Mouse (Mus musculus): Measurements from ENCODE around the gene Tmem86b. TPM values are rescaled to one million over a fixed set of nuclear protein-coding genes. Genes with fewer than 3 reads are reported as not detected.

Gene Tmem86b
- total and polyA plus RNA-seq, 2 experiments: 39.5 to 404 TPM

DNA sequence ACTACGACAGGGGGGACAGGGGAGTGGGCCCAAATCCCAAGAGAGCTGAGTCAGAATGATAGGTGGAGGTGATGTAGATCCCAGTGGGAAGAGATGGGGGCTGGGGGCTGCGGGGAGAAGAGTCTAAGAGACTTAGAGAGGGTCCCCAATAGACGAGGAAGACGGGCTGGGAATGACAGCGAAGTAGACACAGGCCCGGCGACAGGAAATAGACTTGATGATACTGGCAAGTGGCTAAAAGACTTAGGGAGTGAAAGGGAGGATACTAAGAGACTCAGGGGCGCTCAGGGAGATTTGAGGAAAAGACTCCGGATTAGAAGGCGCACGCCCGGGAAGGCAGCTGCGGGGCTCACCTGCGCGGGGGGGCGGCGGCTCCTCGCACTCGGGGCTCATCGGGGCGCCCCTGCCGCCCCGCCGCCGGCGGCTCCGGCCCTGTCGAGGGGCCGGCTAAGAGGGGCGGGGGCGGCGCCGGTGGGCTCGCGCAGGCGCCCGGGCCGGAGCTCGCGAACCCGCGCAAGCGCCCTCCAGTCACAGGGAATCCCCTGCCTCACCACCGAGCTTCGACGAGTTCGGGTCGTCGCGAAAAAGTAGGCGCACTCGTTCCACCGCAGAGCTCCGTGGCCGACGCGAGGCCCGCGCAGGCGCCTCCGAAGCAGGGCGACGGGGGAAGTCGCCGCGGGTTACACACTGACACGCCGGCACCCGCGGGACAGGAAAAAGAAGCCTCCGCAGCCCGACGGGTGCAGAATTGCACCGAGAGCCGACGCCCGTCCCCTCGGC lies 27.1 kb upstream of the Tmem86b start:
- WGBS: under 1% methylated on average over 78 of the region's 78 CpGs
- DNase-seq (ENCODE audit: extremely low read depth, low read depth, low spot score): peak; percentile 26
- H3K4me1 ChIP-seq (ENCODE audit: control insufficient read depth, insufficient read depth, low read length): peaks cover 24% of the 10 kb centered on the region

DNA sequence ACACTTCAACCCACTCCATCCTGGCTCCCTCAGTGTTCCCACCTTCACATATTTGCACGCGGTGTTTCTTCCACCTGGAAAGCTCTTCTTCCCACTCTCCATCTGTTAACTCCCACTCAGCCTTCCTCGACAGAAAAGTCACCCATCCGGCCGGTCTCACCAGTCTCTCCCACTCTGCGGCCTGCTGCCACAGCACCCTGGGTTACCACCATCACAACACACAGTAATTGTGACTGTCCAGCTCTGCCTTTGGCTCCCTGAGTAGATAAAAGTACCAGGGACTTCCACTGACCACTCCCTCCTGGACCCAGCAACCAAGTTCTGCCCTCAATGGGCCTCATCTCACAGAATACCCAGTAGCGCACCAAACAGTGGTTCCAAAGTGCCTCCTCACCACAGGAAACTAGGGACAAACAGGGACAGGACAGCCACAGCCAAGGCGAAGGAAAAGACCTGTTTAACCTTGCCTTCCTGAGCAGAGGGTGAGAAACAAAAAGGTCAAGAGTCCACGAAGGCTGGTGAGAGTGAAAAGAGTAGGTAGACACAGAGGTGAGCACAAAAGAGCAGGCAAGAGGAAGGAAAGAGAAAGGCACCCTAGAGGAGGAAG lies 26.4 kb upstream of the Tmem86b start:
- H3K4me3 ChIP-seq (ENCODE audit: insufficient read depth, low read depth, low read length): peak overlapping the region; percentile 74
- WGBS: 10% methylated on average over 9 of the region's 9 CpGs
- H3K27me3 ChIP-seq (ENCODE audit: control insufficient read depth, insufficient read depth, low read length): no peaks in the 10 kb centered on the region
- H3K4me1 ChIP-seq (ENCODE audit: control insufficient read depth, insufficient read depth, low read length): peaks cover 28% of the 10 kb centered on the region
- no peak for TF ChIP-seq CTCF (IDR thresholded peaks at IDR 0.05; ENCODE audit: low read depth, low read length)
- no peak for TF ChIP-seq POLR2A (IDR thresholded peaks at IDR 0.05; ENCODE audit: extremely low read depth, insufficient read depth, low read length)
- H3K79me2 ChIP-seq (ENCODE audit: control insufficient read depth, insufficient read depth, low read length): peaks cover 36% of the 10 kb centered on the region
- H3K9ac ChIP-seq (ENCODE audit: low read depth, low read length): peak overlapping the region; percentile 84
- peak; percentile 65 for DNase-seq (ENCODE audit: extremely low read depth, low read depth, low spot score)
- peak overlapping the region; percentile 74 for H3K27ac ChIP-seq (replicated peaks; ENCODE audit: insufficient read depth, low read depth, low read length)
- H3K36me3 ChIP-seq (ENCODE audit: control insufficient read depth, insufficient read depth, low read length): no peaks in the 10 kb centered on the region

More for the DNA sequence above, 27.1 kb upstream of the Tmem86b start:
- no peaks in the 10 kb centered on the region for H3K27me3 ChIP-seq (ENCODE audit: control insufficient read depth, insufficient read depth, low read length)
- peak overlapping the region; percentile 74 for H3K4me3 ChIP-seq (ENCODE audit: insufficient read depth, low read depth, low read length)
- TF ChIP-seq POLR2A (IDR thresholded peaks at IDR 0.05; ENCODE audit: extremely low read depth, insufficient read depth, low read length): no peak
- TF ChIP-seq CTCF (IDR thresholded peaks at IDR 0.05; ENCODE audit: low read depth, low read length): no peak
- peak overlapping the region; percentile 84 for H3K9ac ChIP-seq (ENCODE audit: low read depth, low read length)
- peaks cover 31% of the 10 kb centered on the region for H3K79me2 ChIP-seq (ENCODE audit: control insufficient read depth, insufficient read depth, low read length)
- H3K36me3 ChIP-seq (ENCODE audit: control insufficient read depth, insufficient read depth, low read length): no peaks in the 10 kb centered on the region
- peak overlapping the region; percentile 74 for H3K27ac ChIP-seq (replicated peaks; ENCODE audit: insufficient read depth, low read depth, low read length)

DNA sequence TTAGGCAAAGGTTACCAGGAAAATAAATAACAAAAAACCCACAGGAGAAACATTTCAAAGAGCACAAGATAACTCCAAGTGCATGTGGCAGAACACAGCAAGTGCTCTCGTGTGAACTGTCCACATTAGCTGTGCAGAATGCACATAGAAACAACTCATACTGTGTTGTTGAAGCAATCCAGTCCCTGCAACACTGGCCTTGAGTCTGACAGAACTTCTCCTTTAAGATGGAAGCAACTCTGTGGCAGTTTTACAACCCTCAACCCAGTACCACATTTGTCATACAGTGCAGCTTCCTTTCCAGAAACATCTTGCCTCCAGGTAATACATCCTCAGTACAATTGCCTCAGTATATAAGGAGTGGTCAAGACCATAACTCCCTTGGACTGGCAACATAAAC lies 25.6 kb upstream of the Tmem86b start:
- H3K27ac ChIP-seq (replicated peaks; ENCODE audit: insufficient read depth, low read depth, low read length): no peak overlapping the region
- 8% methylated on average over 1 of the region's 1 CpGs for WGBS
- H3K4me1 ChIP-seq (ENCODE audit: control insufficient read depth, insufficient read depth, low read length): peaks cover 32% of the 10 kb centered on the region
- no peak overlapping the region for H3K9ac ChIP-seq (ENCODE audit: low read depth, low read length)
- H3K4me3 ChIP-seq (ENCODE audit: insufficient read depth, low read depth, low read length): 0 out of 2 replicates have a peak overlapping the region, but pooled peaks have one; percentile 2
- H3K27me3 ChIP-seq (ENCODE audit: control insufficient read depth, insufficient read depth, low read length): no peaks in the 10 kb centered on the region
- TF ChIP-seq CTCF (IDR thresholded peaks at IDR 0.05; ENCODE audit: low read depth, low read length) (no peak), POLR2A (IDR thresholded peaks at IDR 0.05; ENCODE audit: extremely low read depth, insufficient read depth, low read length) (no peak)
- peaks cover 41% of the 10 kb centered on the region for H3K79me2 ChIP-seq (ENCODE audit: control insufficient read depth, insufficient read depth, low read length)
- no peak for DNase-seq (ENCODE audit: extremely low read depth, low read depth, low spot score)
- no peaks in the 10 kb centered on the region for H3K36me3 ChIP-seq (ENCODE audit: control insufficient read depth, insufficient read depth, low read length)

DNA sequence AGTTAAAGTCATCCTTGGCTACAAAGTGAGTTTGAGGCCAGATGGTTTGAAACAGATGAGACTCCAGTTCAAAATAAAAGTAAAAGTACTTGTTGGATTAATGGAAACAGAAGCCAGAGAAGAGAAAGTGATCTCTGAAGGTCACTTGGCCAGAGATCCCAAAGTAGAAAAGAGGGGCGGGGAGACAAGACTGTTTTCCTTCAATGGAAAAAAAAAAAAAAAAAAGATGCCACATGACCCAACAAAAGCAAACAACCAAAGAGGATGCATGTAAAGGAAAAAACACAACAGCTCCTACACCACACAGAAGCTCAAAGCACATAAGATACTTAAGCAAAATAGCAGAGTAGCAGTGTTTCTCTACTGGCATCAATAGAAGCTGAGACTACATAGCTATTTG lies 24.7 kb upstream of the Tmem86b start:
- Histone ChIP-seq H3K4me1 (ENCODE audit: control insufficient read depth, insufficient read depth, low read length) (peaks cover 39% of the 10 kb centered on the region), H3K27me3 (ENCODE audit: control insufficient read depth, insufficient read depth, low read length) (no peaks in the 10 kb centered on the region), H3K36me3 (ENCODE audit: control insufficient read depth, insufficient read depth, low read length) (no peaks in the 10 kb centered on the region), H3K9ac (ENCODE audit: low read depth, low read length) (no peak overlapping the region), H3K27ac (replicated peaks; ENCODE audit: insufficient read depth, low read depth, low read length) (peak overlapping the region; percentile 34; the same call in 1 of the 2 replicates), H3K79me2 (ENCODE audit: control insufficient read depth, insufficient read depth, low read length) (peaks cover 50% of the 10 kb centered on the region), H3K4me3 (ENCODE audit: insufficient read depth, low read depth, low read length) (no peak overlapping the region)
- TF ChIP-seq CTCF (IDR thresholded peaks at IDR 0.05; ENCODE audit: low read depth, low read length) (no peak), POLR2A (IDR thresholded peaks at IDR 0.05; ENCODE audit: extremely low read depth, insufficient read depth, low read length) (no peak)
- 0% methylated on average over 1 of the region's 1 CpGs for WGBS
- DNase-seq (ENCODE audit: extremely low read depth, low read depth, low spot score): peak; percentile 82

DNA sequence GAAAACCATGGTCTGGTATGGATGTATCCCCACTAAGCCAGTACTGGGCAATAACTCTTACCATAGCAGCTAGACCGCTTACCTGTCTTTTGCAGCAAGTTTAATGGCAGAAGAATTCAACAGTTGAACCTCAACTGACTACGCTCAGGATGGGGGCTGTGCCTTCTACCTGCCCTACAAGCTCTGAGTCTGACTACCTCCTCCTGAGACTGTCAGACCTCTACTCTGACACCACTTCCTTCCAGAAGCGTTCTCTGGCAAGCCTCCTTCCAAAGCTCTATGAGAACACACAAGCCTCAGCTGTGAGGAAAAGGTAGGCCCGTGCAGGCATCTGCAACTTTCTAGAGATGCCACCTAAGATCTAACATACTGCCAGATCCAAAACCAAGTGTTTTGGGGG lies 24.2 kb upstream of the Tmem86b start:
- TF ChIP-seq POLR2A (IDR thresholded peaks at IDR 0.05; ENCODE audit: extremely low read depth, insufficient read depth, low read length): no peak
- H3K36me3 ChIP-seq (ENCODE audit: control insufficient read depth, insufficient read depth, low read length): no peaks in the 10 kb centered on the region
- WGBS: 76% methylated on average over 4 of the region's 4 CpGs
- peak overlapping the region; percentile 34; the same call in 1 of the 2 replicates for H3K27ac ChIP-seq (replicated peaks; ENCODE audit: insufficient read depth, low read depth, low read length)
- no peaks in the 10 kb centered on the region for H3K27me3 ChIP-seq (ENCODE audit: control insufficient read depth, insufficient read depth, low read length)
- H3K9ac ChIP-seq (ENCODE audit: low read depth, low read length): no peak overlapping the region
- H3K4me3 ChIP-seq (ENCODE audit: insufficient read depth, low read depth, low read length): no peak overlapping the region
- H3K4me1 ChIP-seq (ENCODE audit: control insufficient read depth, insufficient read depth, low read length): peaks cover 39% of the 10 kb centered on the region
- H3K79me2 ChIP-seq (ENCODE audit: control insufficient read depth, insufficient read depth, low read length): peaks cover 50% of the 10 kb centered on the region
- no peak for DNase-seq (ENCODE audit: extremely low read depth, low read depth, low spot score)

DNA sequence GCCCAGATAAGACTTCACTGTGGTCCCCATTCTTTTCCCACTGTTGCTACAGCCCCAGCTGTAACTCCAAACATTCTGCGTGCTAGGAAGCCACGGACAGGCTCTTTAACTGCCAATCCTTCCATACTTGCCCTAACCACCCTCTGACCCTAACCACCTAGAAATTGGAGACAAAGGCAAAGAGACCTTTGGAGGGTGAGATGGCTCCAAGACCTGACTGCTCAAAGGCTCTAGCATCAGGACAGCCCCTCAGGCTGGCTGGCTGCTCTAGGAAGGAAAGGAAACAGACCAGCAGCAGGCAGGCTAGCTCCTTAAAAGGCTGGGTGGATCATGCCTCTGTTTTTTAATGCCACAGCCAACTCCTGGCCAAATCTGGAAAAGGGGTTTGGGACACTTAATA lies 23.0 kb upstream of the Tmem86b start:
- 54% methylated on average over 2 of the region's 2 CpGs for WGBS
- Histone ChIP-seq H3K9ac (ENCODE audit: low read depth, low read length) (0 out of 2 replicates have a peak overlapping the region, but pooled peaks have one; percentile 2), H3K36me3 (ENCODE audit: control insufficient read depth, insufficient read depth, low read length) (no peaks in the 10 kb centered on the region), H3K79me2 (ENCODE audit: control insufficient read depth, insufficient read depth, low read length) (peaks cover 50% of the 10 kb centered on the region), H3K27me3 (ENCODE audit: control insufficient read depth, insufficient read depth, low read length) (no peaks in the 10 kb centered on the region), H3K27ac (replicated peaks; ENCODE audit: insufficient read depth, low read depth, low read length) (peak overlapping the region; percentile 64), H3K4me3 (ENCODE audit: insufficient read depth, low read depth, low read length) (no peak overlapping the region), H3K4me1 (ENCODE audit: control insufficient read depth, insufficient read depth, low read length) (peaks cover 33% of the 10 kb centered on the region)
- TF ChIP-seq CTCF (IDR thresholded peaks at IDR 0.05; ENCODE audit: low read depth, low read length): no peak
- no peak for TF ChIP-seq POLR2A (IDR thresholded peaks at IDR 0.05; ENCODE audit: extremely low read depth, insufficient read depth, low read length)
- no peak for DNase-seq (ENCODE audit: extremely low read depth, low read depth, low spot score)
